Mouse (Mus musculus): ENCODE measurements around the gene Meis1. TPM values are rescaled to one million over a fixed set of nuclear protein-coding genes. Genes with fewer than 3 reads are reported as not detected.

Gene Meis1
- polyA plus RNA-seq, 2 experiments: 5.6 to 6.2 TPM

DNA sequence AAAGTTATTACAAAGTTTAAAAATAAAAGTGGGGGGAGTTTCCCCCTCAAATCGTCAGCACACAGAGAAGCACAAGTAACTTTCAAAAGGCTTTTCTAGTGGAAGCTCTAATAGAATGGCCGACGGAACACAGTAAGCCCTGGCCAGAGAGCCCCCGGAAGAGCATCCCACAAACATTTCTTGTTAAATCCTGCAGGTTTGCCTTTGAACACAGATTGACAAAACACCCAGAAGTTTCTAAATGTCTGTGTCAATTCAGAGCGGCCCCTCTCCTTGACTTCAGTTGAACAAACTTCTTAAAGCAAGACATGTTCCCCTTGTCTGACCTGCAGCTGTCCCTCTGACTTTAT is 3.4 kb downstream of the Meis1 start:
- Histone ChIP-seq H3K27me3 (ENCODE audit: control insufficient read depth, insufficient read depth, low read length) (peaks cover 53% of the 10 kb centered on the region), H3K4me1 (replicated peaks; ENCODE audit: control insufficient read depth in 2 of 2, insufficient read depth in 2 of 2, low read length in 1 of 2) (peaks cover 0 to 3% of the 10 kb centered on the region in 2 experiments; a peak in 1 of 4 replicates), H3K36me3 (replicated peaks; ENCODE audit: control insufficient read depth, insufficient read depth, low read depth) (no peaks in the 10 kb centered on the region), H3K4me2 (ENCODE audit: low read depth) (peak overlapping the region; percentile 77), H3K9ac (replicated peaks) (no peak overlapping the region; the same call in 1 of the 2 replicates), H3K27ac (no peak overlapping the region), H3K4me3 (ENCODE audit: insufficient read depth in 1 of 2, low read depth in 2 of 2, low read length in 2 of 2) (peak overlapping the region; percentile 52 to 53), H3K9me3 (ENCODE audit: control insufficient read depth, low read length) (no peaks in the 10 kb centered on the region)
- ATAC-seq (ENCODE audit: insufficient read depth) (no peak), DNase-seq (ENCODE audit: low read depth in 3 of 3, low spot score in 3 of 3) (no peak)
- whole genome bisulfite sequencing (ENCODE audit: insufficient replicate concordance): 1% methylated on average over 5 of the region's 5 CpGs
- TF ChIP-seq CTCF (IDR thresholded peaks at IDR 0.05; ENCODE audit: low read depth) (no peak), EP300 (IDR thresholded peaks at IDR 0.05; ENCODE audit: low read depth) (no peak)

DNA sequence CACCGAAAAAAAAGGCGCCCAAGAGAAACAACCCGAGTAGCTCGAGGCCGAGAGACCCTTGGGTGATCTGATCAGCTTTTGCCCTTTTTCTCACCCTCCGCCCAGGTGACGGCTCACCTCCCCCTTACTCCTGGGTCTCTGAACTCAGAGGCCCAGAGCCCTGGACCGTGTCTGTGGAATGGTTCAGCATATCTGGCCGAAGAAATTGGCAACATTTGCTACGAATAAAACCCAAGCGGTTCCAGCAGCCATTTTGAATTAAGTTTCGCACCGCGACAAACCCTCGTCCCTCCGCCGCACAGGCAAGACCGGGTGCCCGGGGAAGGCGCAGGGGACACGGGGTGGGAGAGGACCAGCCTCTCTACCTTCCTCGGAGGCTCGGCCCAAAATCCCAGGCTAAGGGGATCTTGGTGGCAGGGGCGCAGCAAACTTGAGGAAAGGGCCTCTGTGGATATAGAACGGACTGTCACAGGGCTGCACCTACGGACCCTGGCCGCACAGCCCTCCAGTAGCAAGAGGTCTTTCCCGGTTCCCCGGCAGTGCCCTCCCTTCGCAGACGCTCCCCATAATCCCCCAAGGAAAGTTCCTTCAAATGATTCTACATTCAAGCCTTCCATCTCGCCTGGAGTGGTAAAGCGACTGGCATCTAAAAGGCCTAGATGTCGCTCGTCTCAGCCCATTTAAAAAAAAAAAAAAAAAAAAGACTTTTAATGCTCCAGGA is 4.2 kb downstream of the Meis1 start:
- peak overlapping the region; percentile 52 to 64 for H3K4me3 ChIP-seq (ENCODE audit: insufficient read depth in 1 of 2, low read depth in 2 of 2, low read length in 2 of 2)
- peaks cover 0 to 3% of the 10 kb centered on the region in 2 experiments; a peak in 1 of 4 replicates for H3K4me1 ChIP-seq (replicated peaks; ENCODE audit: control insufficient read depth in 2 of 2, insufficient read depth in 2 of 2, low read length in 1 of 2)
- no peaks in the 10 kb centered on the region for H3K36me3 ChIP-seq (replicated peaks; ENCODE audit: control insufficient read depth, insufficient read depth, low read depth)
- no peak overlapping the region for H3K27ac ChIP-seq
- peak overlapping the region; percentile 59 for H3K9ac ChIP-seq (replicated peaks)
- DNase-seq (ENCODE audit: low read depth in 3 of 3, low spot score in 3 of 3): no peak
- TF ChIP-seq CTCF (IDR thresholded peaks at IDR 0.05; ENCODE audit: low read depth) (no peak), EP300 (IDR thresholded peaks at IDR 0.05; ENCODE audit: low read depth) (no peak)
- peak overlapping the region; percentile 77 for H3K4me2 ChIP-seq (ENCODE audit: low read depth)
- peaks cover 47% of the 10 kb centered on the region for H3K27me3 ChIP-seq (ENCODE audit: control insufficient read depth, insufficient read depth, low read length)
- H3K9me3 ChIP-seq (ENCODE audit: control insufficient read depth, low read length): no peaks in the 10 kb centered on the region
- ATAC-seq (ENCODE audit: insufficient read depth): no peak
- WGBS (ENCODE audit: insufficient replicate concordance): 1% methylated on average over 35 of the region's 35 CpGs

DNA sequence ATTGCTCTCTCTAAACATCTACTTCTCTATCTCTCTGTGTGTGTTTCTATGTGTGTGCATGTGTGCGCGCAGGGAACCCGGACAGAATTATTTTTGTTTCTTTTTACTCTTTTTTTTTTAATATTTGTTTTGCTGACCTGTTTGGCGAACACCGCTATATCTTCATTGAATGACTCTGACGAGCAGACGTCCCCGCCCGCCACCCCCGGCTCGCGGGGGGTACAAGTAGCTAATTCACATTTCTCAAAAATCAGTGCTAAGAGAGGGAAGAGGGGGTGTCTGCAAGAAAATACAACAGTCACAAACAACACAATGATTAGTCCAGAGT is 4.7 kb downstream of the Meis1 start:
- DNase-seq (ENCODE audit: low read depth in 3 of 3, low spot score in 3 of 3): no peak
- Histone ChIP-seq H3K27ac (no peak overlapping the region), H3K36me3 (replicated peaks; ENCODE audit: control insufficient read depth, insufficient read depth, low read depth) (no peaks in the 10 kb centered on the region), H3K27me3 (ENCODE audit: control insufficient read depth, insufficient read depth, low read length) (peaks cover 41% of the 10 kb centered on the region), H3K4me3 (ENCODE audit: insufficient read depth in 1 of 2, low read depth in 2 of 2, low read length in 2 of 2) (peak overlapping the region; percentile 52 to 64), H3K9me3 (ENCODE audit: control insufficient read depth, low read length) (no peaks in the 10 kb centered on the region), H3K4me2 (ENCODE audit: low read depth) (peak overlapping the region; percentile 77), H3K9ac (replicated peaks) (0 out of 2 replicates have a peak overlapping the region, but pooled peaks have one; percentile 59), H3K4me1 (replicated peaks; ENCODE audit: control insufficient read depth in 2 of 2, insufficient read depth in 2 of 2, low read length in 1 of 2) (peaks cover 0 to 3% of the 10 kb centered on the region in 2 experiments; a peak in 1 of 4 replicates)
- 15% methylated on average over 12 of the region's 12 CpGs for WGBS (ENCODE audit: insufficient replicate concordance)
- no peak for TF ChIP-seq EP300 (IDR thresholded peaks at IDR 0.05; ENCODE audit: low read depth)
- TF ChIP-seq CTCF (IDR thresholded peaks at IDR 0.05; ENCODE audit: low read depth): no peak
- ATAC-seq (ENCODE audit: insufficient read depth): no peak

DNA sequence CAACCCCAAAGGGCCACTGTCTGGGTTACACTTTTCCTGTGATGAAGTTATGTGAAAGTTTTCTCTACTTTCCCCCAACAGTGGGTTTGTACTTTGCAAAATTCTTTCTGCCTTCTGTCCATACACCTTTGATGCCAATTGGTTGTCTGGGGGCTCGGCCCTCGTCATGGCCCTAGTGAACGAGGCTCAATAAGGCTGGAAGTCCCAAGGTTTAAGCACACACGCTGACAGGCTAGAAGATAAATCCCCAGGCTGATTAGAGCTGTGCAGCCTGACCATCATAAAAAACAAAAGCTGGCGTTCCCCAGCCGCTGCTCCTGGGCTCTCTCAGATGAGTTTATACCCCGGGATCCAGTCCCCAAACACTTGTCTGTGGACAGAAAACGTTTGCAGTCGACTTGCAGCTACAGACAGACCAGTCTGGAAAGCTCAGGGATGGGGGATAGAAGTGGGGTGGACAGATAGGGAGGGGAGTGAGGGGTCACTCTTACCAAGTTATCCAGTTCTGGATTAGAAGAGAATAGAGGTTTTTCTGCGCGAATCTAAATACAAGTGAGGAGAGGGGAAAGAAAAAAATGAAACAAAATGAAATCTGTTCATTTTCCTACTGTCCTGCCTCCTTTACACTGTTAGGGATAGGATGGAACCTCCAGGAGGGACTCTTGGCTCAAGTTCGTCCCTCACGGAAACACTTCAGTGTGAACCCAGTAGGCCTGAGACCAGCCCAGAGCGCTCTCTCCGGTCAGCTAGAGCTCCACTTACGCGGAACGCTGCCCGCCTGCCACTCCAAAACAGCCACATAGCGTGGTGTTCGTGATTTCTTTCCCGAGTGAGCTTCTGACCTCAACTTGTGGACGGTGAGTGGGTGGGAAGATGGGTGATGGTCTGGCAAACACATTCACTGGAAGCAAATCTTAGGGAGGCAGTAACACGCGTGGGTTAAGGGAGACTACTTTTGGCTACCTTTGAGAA is 5.4 kb downstream of the Meis1 start:
- H3K27ac ChIP-seq: no peak overlapping the region
- H3K9me3 ChIP-seq (ENCODE audit: control insufficient read depth, low read length): no peaks in the 10 kb centered on the region
- DNase-seq (ENCODE audit: low read depth in 3 of 3, low spot score in 3 of 3): no peak
- H3K4me2 ChIP-seq (ENCODE audit: low read depth): peak overlapping the region; percentile 77
- TF ChIP-seq CTCF (IDR thresholded peaks at IDR 0.05; ENCODE audit: low read depth) (no peak), EP300 (IDR thresholded peaks at IDR 0.05; ENCODE audit: low read depth) (no peak)
- H3K27me3 ChIP-seq (ENCODE audit: control insufficient read depth, insufficient read depth, low read length): peaks cover 38% of the 10 kb centered on the region
- ATAC-seq (ENCODE audit: insufficient read depth): no peak
- 26% methylated on average over 25 of the region's 25 CpGs for WGBS (ENCODE audit: insufficient replicate concordance)
- peaks cover 0 to 3% of the 10 kb centered on the region in 2 experiments; a peak in 1 of 4 replicates for H3K4me1 ChIP-seq (replicated peaks; ENCODE audit: control insufficient read depth in 2 of 2, insufficient read depth in 2 of 2, low read length in 1 of 2)
- H3K4me3 ChIP-seq (ENCODE audit: insufficient read depth in 1 of 2, low read depth in 2 of 2, low read length in 2 of 2): peak overlapping the region; percentile 10 to 42; a peak in 3 of 4 replicates
- no peaks in the 10 kb centered on the region for H3K36me3 ChIP-seq (replicated peaks; ENCODE audit: control insufficient read depth, insufficient read depth, low read depth)
- H3K9ac ChIP-seq (replicated peaks): 0 out of 2 replicates have a peak overlapping the region, but pooled peaks have one; percentile 13
